Mouse (Mus musculus) lung, postnatal 36 days (tissue): ENCODE measurements at regions not wholly inside any gene's neighbourhood (a gene's known extent, or its start where the extent isn't known, plus 50 kb on each side); places are given as distances from the start of the nearest gene placed in this dataset.
A peak's percentile ranks its signal among the peaks of the same experiment; 100 is the strongest.

Experiments
- DNase-seq: peaks from one replicate; pipeline ENCODE4 v3.0.0; 2022; ENCODE audit warnings: mixed read lengths

- DNase-seq = no peak
Measured at GRCm38 (mm10) chr2:73041475-73041874, 55.0 kb upstream of the Gm11084 start.

GRCm38 (mm10) chr2:73040031-73040430, 53.5 kb upstream of the Gm11084 start:
- no peak for DNase-seq

GRCm38 (mm10) chr2:73039300-73039699, 52.8 kb upstream of the Gm11084 start:
- DNase-seq = no peak

- peak; percentile 60 for DNase-seq
Measured at GRCm38 (mm10) chr2:73038290-73038732, 51.8 kb upstream of the Gm11084 start.

- peak; percentile 39 for DNase-seq
Measured at GRCm38 (mm10) chr2:73037266-73038046, 50.9 kb upstream of the Gm11084 start.
